Mouse (Mus musculus) ES-Bruce4 (cell line): ENCODE data around the gene Parvg. TPM values are rescaled to one million over a fixed set of nuclear protein-coding genes. Genes with fewer than 3 reads are reported as not detected.

ENCODE experiments used
- H3K27ac ChIP-seq: 2 replicates; pipeline ENCODE4 v1.5.1; 2012; ENCODE audit warnings: low read length, inconsistent platforms; ENCODE audit not compliant: insufficient read depth
- H3K27me3 ChIP-seq: 2 replicates; pipeline ENCODE4 v1.6.1; 2012; ENCODE audit warnings: mild to moderate bottlenecking, low read length, inconsistent platforms; ENCODE audit not compliant: control insufficient read depth, poor library complexity, insufficient read depth, severe bottlenecking
- H3K36me3 ChIP-seq: 2 replicates; pipeline ENCODE4 v1.6.1; 2012; ENCODE audit warnings: inconsistent platforms, mild to moderate bottlenecking, low read length, moderate library complexity; ENCODE audit not compliant: control insufficient read depth, poor library complexity, insufficient read depth, severe bottlenecking
- H3K4me1 ChIP-seq: one replicate; pipeline ENCODE4 v1.8.1; 2011; ENCODE audit warnings: low read length; ENCODE audit not compliant: control insufficient read depth, insufficient read depth
- H3K4me3 ChIP-seq: 2 replicates; pipeline ENCODE4 v1.5.1; 2011; ENCODE audit warnings: low read depth, mild to moderate bottlenecking, low read length
- H3K9ac ChIP-seq: 2 replicates; pipeline ENCODE4 v1.6.1; 2012; ENCODE audit warnings: low read depth, mild to moderate bottlenecking, inconsistent platforms; ENCODE audit not compliant: poor library complexity, severe bottlenecking
- H3K9me3 ChIP-seq: replicated peaks from 2 replicates; pipeline ENCODE4 v1.6.1; 2012; ENCODE audit warnings: mild to moderate bottlenecking, low read length, inconsistent platforms; ENCODE audit not compliant: control insufficient read depth, poor library complexity, insufficient read depth, severe bottlenecking
- CTCF ChIP-seq: IDR thresholded peaks from one replicate; pipeline ENCODE4 v1.8.1; 2011; ENCODE audit warnings: low read depth, low read length
- EP300 ChIP-seq: IDR thresholded peaks from 2 replicates; pipeline ENCODE4 v1.6.1; 2011; ENCODE audit warnings: low read depth, low read length; ENCODE audit not compliant: insufficient read depth
- POLR2A ChIP-seq: IDR thresholded peaks from one replicate; pipeline ENCODE4 v1.8.1; 2011; ENCODE audit warnings: low read length; ENCODE audit not compliant: insufficient read depth
- polyA plus RNA-seq: library from polyadenylated mRNA; stranded (reverse); fragments of >200 nt; gene quantifications from 2 replicates; pipeline ENCODE4 v1.2.4, GENCODE M21; 2011; ENCODE audit warnings: low read depth; ENCODE audit not compliant: missing spikeins, insufficient read depth, insufficient read length

Parvg gene
- 1.1 TPM in 1 of 2 replicates, not detected in the other for polyA plus RNA-seq

GRCm38 (mm10) chr15:84323966-84324869, at the start of gene Parvg:
TSS of gene Parvg (plus strand) at chr15:84324026.
- Histone ChIP-seq H3K9ac (no peak within 1 kb of the TSS), H3K27me3 (no peaks in the 10 kb centered on the region), H3K9me3 (no peaks in the 10 kb centered on the region), H3K36me3 (no peaks in the 10 kb centered on the region), H3K4me3 (no peak within 1 kb of the TSS), H3K27ac (no peak within 1 kb of the TSS), H3K4me1 (peaks cover 6% of the 10 kb centered on the region)
- TF ChIP-seq EP300 (no peak), CTCF (no peak), POLR2A (no peak)

GRCm38 (mm10) chr15:84276066-84276465, 47.8 kb upstream of the Parvg start:
- TF ChIP-seq EP300 (no peak), POLR2A (no peak), CTCF (no peak)
- no peak overlapping the region for H3K4me3 ChIP-seq
- no peaks in the 10 kb centered on the region; the same call in 1 of the 2 replicates for H3K36me3 ChIP-seq
- no peak overlapping the region for H3K9ac ChIP-seq
- H3K4me1 ChIP-seq: no peaks in the 10 kb centered on the region
- no peaks in the 10 kb centered on the region for H3K27me3 ChIP-seq
- 0 out of 2 replicates have a peak, but pooled peaks cover 3% of the 10 kb centered on the region for H3K9me3 ChIP-seq
- no peak overlapping the region for H3K27ac ChIP-seq

- Histone ChIP-seq H3K4me1 (no peaks in the 10 kb centered on the region), H3K4me3 (no peak overlapping the region), H3K9me3 (0 out of 2 replicates have a peak, but pooled peaks cover 3% of the 10 kb centered on the region), H3K27me3 (no peaks in the 10 kb centered on the region), H3K9ac (no peak overlapping the region), H3K27ac (no peak overlapping the region), H3K36me3 (no peaks in the 10 kb centered on the region)
- no peak for TF ChIP-seq EP300
- TF ChIP-seq CTCF: no peak
- TF ChIP-seq POLR2A: no peak
These were observed 45.7 kb upstream of the Parvg start for GRCm38 (mm10) chr15:84278091-84278490.

- H3K4me3 ChIP-seq: no peak overlapping the region
- no peaks in the 10 kb centered on the region for H3K27me3 ChIP-seq
- no peak overlapping the region for H3K9ac ChIP-seq
- no peak for TF ChIP-seq POLR2A
- no peak for TF ChIP-seq EP300
- no peak for TF ChIP-seq CTCF
- no peaks in the 10 kb centered on the region for H3K4me1 ChIP-seq
- H3K9me3 ChIP-seq: 0 out of 2 replicates have a peak, but pooled peaks cover 3% of the 10 kb centered on the region
- H3K36me3 ChIP-seq: no peaks in the 10 kb centered on the region
- no peak overlapping the region for H3K27ac ChIP-seq
These were observed 45.2 kb upstream of the Parvg start for GRCm38 (mm10) chr15:84278656-84279055.

GRCm38 (mm10) chr15:84280309-84280708, 43.5 kb upstream of the Parvg start:
- Histone ChIP-seq H3K4me1 (no peaks in the 10 kb centered on the region), H3K9me3 (no peaks in the 10 kb centered on the region), H3K4me3 (no peak overlapping the region), H3K36me3 (no peaks in the 10 kb centered on the region), H3K9ac (no peak overlapping the region), H3K27ac (no peak overlapping the region), H3K27me3 (no peaks in the 10 kb centered on the region)
- TF ChIP-seq POLR2A (no peak), EP300 (no peak), CTCF (no peak)

GRCm38 (mm10) chr15:84280712-84281347, 43.0 kb upstream of the Parvg start:
- H3K9ac ChIP-seq: no peak overlapping the region
- no peaks in the 10 kb centered on the region for H3K36me3 ChIP-seq
- no peaks in the 10 kb centered on the region for H3K27me3 ChIP-seq
- no peak for TF ChIP-seq CTCF
- TF ChIP-seq EP300: no peak
- no peak for TF ChIP-seq POLR2A
- no peak overlapping the region for H3K4me3 ChIP-seq
- no peak overlapping the region for H3K27ac ChIP-seq
- H3K4me1 ChIP-seq: no peaks in the 10 kb centered on the region
- H3K9me3 ChIP-seq: no peaks in the 10 kb centered on the region
